Mouse (Mus musculus): ENCODE results near the gene Olfr114.

Gene Olfr114

DNA sequence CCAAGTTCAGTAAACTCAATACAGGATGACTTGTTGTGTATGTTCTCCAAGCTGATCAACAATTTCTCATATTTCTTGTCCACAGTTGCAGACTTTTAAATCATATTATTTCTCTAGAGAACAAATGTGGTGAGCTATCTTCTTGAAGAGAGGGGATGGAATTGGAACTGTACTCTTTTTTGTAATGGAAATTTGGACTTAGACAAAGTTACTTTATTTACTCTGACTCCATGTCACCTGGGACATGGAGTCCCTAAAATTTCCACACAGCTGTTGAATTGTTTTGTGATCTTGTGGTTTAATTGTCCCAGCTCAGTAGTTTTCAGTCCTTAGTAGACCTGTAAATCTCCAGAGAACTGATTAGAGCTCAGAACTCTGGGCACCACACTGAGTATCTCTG lies at the start of gene Olfr114:
TSS of gene Olfr114 (minus strand) at position 101 of the 400 bp plus-strand sequence.

DNA sequence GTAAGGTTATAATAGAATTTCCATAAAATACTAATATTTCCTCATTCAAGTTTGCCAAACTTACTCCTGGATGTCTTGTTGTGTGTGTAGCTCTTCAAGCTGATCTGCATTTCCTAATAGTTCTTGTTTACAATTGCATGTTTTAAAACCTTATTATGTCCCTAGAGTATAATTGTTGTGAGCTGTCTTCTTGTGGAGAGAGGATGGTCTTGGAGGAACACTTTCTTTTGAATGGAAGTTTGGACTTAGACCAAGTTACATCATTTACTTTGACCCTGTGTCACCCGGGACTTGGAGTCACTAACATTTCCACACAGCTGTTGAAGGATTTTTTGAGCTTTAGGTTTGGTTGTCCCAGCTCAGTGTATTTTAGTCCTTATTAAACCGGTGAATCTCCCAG lies 34.5 kb upstream of the Olfr114 start, which contains the start of the genes Olfr115 and Olfr116:
TSS of gene Olfr115 (minus strand) at position 101 of the 400 bp plus-strand sequence.
TSS of gene Olfr116 (minus strand) at position 191 of the 400 bp plus-strand sequence.
- 87% methylated on average over 2 of the region's 2 CpGs for WGBS

DNA sequence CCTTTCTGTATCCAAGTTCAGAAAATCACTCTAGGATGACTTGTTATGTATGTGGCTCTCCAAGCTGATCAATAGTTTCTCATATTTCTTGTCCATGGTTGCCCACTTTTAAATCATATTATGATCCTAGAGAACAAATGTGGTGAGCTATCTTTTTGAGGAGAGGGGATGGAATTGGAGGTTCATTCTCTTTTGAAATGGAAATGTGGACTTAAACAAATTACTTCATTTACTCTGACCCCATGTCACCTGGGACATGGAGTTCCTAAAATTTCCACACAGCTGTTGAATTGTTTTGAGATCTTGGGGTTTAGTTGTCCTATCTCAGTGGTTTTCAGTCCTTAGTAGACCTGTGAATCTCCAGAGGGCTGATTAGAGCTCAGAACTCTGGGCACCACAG lies 15.0 kb downstream of the Olfr114 start, which contains the start of gene Olfr113:
TSS of gene Olfr113 (minus strand) at position 101 of the 400 bp plus-strand sequence.

DNA sequence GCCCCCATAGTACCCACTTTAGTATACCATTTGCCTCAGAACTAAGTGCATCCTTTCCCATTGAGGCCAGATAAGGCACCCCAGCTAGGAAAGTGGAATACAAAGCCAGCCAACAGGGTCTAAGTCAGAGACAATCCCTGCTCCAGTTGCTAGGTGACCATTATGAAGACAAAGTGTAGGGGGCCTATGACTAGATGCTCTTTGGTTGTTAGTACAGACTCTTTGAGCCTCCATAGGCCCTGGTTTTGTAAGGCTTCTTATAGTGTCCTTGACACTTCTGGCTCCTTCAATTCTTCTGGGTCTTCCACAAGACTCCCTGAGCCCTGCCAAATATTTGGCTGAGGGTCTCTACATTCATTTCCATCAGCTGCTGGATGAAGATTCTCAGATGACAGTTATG lies 23.2 kb downstream of the Olfr114 start, which contains the start of gene Olfr112:
TSS of gene Olfr112 (minus strand) at position 101 of the 400 bp plus-strand sequence.

DNA sequence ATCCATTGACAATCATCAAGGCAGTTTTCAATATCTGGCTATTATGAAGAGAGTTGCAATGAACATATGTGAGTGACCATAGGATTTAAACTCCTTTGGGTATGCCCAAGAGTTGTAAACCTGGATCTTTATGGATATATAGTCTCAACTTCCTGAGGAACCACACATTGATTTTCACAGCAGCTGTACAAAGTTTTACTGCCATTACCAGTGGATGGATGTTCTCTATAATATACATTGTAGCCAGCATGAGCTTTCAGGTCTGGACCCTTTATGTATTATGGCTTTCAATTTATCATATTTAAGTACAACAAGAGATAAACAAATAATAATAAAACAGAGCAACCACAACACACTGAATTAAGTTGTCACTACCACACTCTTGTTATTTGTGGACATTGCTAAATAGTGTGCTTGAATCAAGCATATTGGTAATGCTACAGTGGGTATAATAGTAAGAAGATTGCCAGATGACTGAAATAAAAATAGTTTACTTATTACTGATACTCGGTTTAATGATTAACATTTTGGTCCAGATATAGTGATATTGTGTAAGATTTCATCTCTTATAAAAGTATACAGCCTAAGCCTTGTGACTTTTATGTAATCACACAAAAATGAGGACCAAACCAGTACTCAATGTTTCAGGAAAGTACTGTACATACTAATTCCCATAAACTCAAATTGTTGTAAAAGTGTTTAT lies 33.5 kb downstream of the Olfr114 start:
- 57% methylated on average over 1 of the region's 1 CpGs for WGBS

DNA sequence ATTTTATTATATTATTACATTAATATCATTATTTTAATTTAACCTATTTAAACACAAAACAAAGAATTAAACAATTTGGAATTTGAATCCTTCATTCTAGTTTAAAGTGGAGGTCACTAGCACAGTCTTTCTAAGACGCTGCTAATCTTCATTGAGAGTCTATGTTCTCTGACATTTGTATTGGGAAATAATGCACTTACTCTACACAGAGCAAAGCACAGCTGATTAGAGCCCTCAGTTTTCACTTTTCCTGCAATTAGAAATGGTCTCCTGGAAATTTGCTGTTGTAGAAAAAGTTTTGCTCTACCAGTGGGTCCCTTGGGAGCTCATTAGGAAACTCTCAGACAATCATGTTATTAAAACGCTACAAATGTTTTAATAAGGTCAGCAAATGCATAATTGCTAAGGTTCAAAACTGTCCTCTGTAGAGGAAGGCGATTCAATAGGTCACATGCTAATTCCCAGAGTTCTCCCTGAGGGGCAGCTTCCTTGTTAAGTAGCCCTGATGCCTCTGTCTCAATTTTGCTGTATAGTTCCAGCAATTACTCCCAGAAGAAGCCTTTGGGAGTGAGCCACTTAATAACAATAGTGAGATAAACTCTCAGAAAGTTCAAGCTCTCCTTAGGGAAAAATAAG lies 48.6 kb downstream of the Olfr114 start:
- WGBS: 41% methylated on average over 3 of the region's 3 CpGs

DNA sequence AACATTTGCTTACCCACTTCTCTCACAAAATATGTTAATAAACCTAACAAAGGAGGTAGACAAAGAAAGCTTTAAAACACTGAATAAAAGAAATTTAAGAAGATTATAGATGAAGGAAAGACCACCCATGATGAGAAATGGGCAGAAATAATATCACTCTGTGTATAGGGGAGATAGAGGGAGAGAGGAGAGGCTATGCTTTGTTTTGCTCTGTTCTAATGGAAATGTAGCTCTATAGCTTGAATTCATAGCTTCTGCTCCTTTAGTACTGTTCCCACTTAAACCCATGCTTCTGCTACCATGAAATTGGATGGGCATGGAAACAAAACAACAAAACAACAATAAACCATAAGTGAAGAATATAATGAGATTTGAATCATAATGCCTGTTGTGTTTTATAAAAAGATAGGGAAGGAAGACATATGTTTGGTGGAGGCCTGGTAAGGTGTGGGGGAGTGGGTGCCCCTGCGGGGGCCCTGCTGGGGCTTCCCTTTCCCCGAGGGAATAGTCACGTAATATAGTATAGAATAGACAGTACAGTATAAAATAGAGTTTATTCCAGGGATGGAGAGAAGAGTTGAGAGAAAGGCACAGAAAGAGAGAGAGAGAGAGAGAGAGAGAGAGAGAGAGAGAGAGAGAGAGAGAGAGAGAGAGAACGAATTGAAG lies 51.0 kb downstream of the Olfr114 start:
- WGBS: 74% methylated on average over 4 of the region's 4 CpGs

All from cerebral cortex, adult 2 months (tissue).